Comparison of ENCODE assay signal across 8 mouse cellular contexts in the genomic region with DNA sequence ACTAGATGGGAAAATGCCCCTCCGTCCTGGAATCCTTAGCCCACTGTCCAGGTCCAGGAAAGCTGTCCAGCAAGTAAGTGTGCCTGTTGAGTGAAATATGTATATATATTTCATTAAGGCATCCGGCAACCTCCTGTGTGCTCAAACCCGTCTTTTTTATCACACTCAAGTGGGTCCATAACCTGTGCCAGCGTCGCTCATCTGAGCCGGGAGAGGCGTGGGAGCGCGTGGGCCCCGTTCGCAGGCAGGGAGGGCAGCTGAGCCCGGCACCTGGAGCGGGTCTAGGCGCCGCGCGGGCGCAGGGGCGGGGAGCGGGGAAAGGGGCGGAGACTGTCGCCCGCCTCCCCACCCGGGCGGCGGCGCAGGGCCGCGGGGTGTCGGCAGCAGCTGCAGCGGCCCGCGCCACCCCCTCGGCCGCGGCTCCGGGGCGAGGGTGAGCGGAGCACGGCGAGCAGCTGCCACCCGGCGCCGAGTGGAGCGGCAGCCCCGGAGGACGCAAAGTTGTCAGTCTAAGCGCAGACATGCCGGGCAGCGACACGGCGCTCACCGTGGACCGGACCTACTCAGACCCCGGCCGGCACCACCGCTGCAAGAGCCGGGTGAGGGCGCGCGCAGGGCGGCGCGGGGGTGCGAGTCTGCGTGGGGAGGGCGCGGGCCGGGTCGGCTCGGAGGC.
DNase-seq lines count a peak whose midpoint lies in the region; ATAC-seq lines count a peak whose summit lies in the region.

No protein-coding gene starts in this region.

- intact Hi-C loops in left cerebral cortex, postnatal 14 days (cut with DNase I), result loop anchor here (1.0 to 5.0 kb wide), 4 partner anchors 52 to 106 kb away; no protein-coding TSS in a partner anchor

- DNase-seq in gastrocnemius, postnatal 25 days, result peak; percentile 86
- DNase-seq in left cerebral cortex, postnatal 14 days (ENCODE audit: low spot score in 2 of 2), result peak; percentile 31 to 60
- DNase-seq in right cerebral cortex, postnatal 4 days, result peak; percentile 59

- ATAC-seq in activated CD4-positive, CD25-positive, alpha-beta regulatory T cell, adult 4 months, result peak; percentile 84
- ATAC-seq in common myeloid progenitor, adult 5-6 weeks (replicated peaks; ENCODE audit: low read depth, poor library complexity, severe bottlenecking), result peak; percentile 72
- peak; percentile 80 for ATAC-seq in inflammation-experienced regulatory T-cells, adult 6 months
- ATAC-seq in megakaryocyte progenitor cell, adult 5-6 weeks (replicated peaks; ENCODE audit: poor library complexity), result peak; percentile 69
- ATAC-seq in erythroid progenitor cell, adult 5-6 weeks (replicated peaks; ENCODE audit: low FRiP score, poor library complexity, severe bottlenecking), result no peak
